In genomic region chr10:127068360-127069038, GRCm38 (mm10) we compare ENCODE assay signal across 9 mouse cellular contexts. TPM values are rescaled to one million over a fixed set of nuclear protein-coding genes. Genes with fewer than 3 reads are reported as not detected.
A peak's percentile ranks its signal among the peaks of the same experiment; 100 is the strongest.
DNase-seq lines count a peak whose midpoint lies in the region; ATAC-seq and TF ChIP-seq lines count a peak whose summit lies in the region.
"Had no signal": no experiment of that assay in that cellular context is flagged by ENCODE, and none has a peak within 500 bp of the region (broad histone marks: within the 10 kb centered on the region; RNA-seq: fewer than 3 reads in every experiment).

No protein-coding gene starts in this region.

- H3K4me2 ChIP-seq in heart, embryonic 14.5 days (ENCODE audit: low read length): peak overlapping the region; percentile 90
- peak overlapping the region; percentile 99 for H3K4me2 ChIP-seq in hindbrain, embryonic 13.5 days

- H3K9me3 ChIP-seq in heart, embryonic 14.5 days (ENCODE audit: control insufficient read depth, low read length): no peaks in the 10 kb centered on the region
- no peaks in the 10 kb centered on the region for H3K9me3 ChIP-seq in MEL (replicated peaks; ENCODE audit: insufficient read depth, low read length)
- H3K9me3 ChIP-seq in hindbrain, embryonic 13.5 days: no peaks in the 10 kb centered on the region
- H3K9me3 ChIP-seq in midbrain, embryonic 10.5 days (replicated peaks): no peaks in the 10 kb centered on the region

- H3K36me3 ChIP-seq in heart, embryonic 14.5 days (ENCODE audit: control insufficient read depth, insufficient read depth, low read length): peaks cover 44% of the 10 kb centered on the region
- H3K36me3 ChIP-seq in MEL (ENCODE audit: control insufficient read depth in 1 of 2, insufficient read depth in 2 of 2, low read length in 2 of 2): peaks cover 14 to 34% of the 10 kb centered on the region in 2 experiments
- H3K36me3 ChIP-seq in hindbrain, embryonic 13.5 days: peaks cover 40% of the 10 kb centered on the region
- H3K36me3 ChIP-seq in midbrain, embryonic 10.5 days: peaks cover 49% of the 10 kb centered on the region

- H3K4me3 ChIP-seq in heart, embryonic 14.5 days (ENCODE audit: control insufficient read depth in 1 of 2, insufficient read depth in 1 of 2, low read depth in 1 of 2, low read length in 2 of 2): peak overlapping the region in 1 of 2 experiments; percentile 61; a peak in 1 of 4 replicates
- peak overlapping the region; percentile 89 to 93 for H3K4me3 ChIP-seq in MEL (ENCODE audit: control insufficient read depth in 1 of 2, insufficient read depth in 1 of 2, low read depth in 2 of 2, low read length in 2 of 2)
- peak overlapping the region; percentile 61 for H3K4me3 ChIP-seq in hindbrain, embryonic 13.5 days
- H3K4me3 ChIP-seq in midbrain, embryonic 10.5 days: peak overlapping the region; percentile 71

- TF ChIP-seq CTCF in MEL (IDR thresholded peaks at IDR 0.05 in 2 of 3, conservative IDR thresholded peaks at IDR 0.05 in 1 of 3; ENCODE audit: control insufficient read depth in 1 of 3, insufficient read depth in 1 of 3, low read depth in 2 of 3, low read length in 3 of 3, poor library complexity in 1 of 3, severe bottlenecking in 1 of 3): no peak

- DNase-seq in heart, adult 9 months (ENCODE audit: low spot score in 2 of 2): no peak
- DNase-seq in MEL (ENCODE audit: low read depth, low spot score): peak; percentile 56
- no peak for DNase-seq in midbrain, embryonic 10.5 days (ENCODE audit: low spot score)
- DNase-seq in urinary bladder, postnatal 25 days (ENCODE audit: low spot score): no peak
- DNase-seq in thymus, postnatal 0 days (ENCODE audit: low spot score): no peak
- no peak for DNase-seq in adrenal gland, postnatal 4 days (ENCODE audit: low spot score in 2 of 2)
- DNase-seq: cerebellum, postnatal 36 days had no signal

- TF ChIP-seq POLR2A in MEL (IDR thresholded peaks at IDR 0.05; ENCODE audit: control insufficient read depth in 1 of 2, insufficient read depth in 1 of 2, low read depth in 1 of 2, low read length in 2 of 2, poor library complexity in 1 of 2): no peak

- peak overlapping the region; percentile 79 for H3K9ac ChIP-seq in heart, embryonic 14.5 days (ENCODE audit: low read length)
- peak overlapping the region; percentile 90 for H3K9ac ChIP-seq in MEL (ENCODE audit: control insufficient read depth, low read depth, low read length, poor library complexity, severe bottlenecking)
- H3K9ac ChIP-seq in hindbrain, embryonic 13.5 days: peak overlapping the region; percentile 84

- TF ChIP-seq RAD21 in MEL (IDR thresholded peaks at IDR 0.05; ENCODE audit: low read depth, low read length): no peak

- no peak overlapping the region for H3K27ac ChIP-seq in heart, embryonic 14.5 days (replicated peaks in 1 of 2; ENCODE audit: control insufficient read depth in 1 of 2, insufficient read depth in 1 of 2, low read depth in 2 of 2, low read length in 2 of 2)
- peak overlapping the region; percentile 80 for H3K27ac ChIP-seq in MEL (ENCODE audit: control insufficient read depth, low read depth, low read length)
- H3K27ac ChIP-seq in hindbrain, embryonic 13.5 days: peak overlapping the region; percentile 92
- H3K27ac ChIP-seq in midbrain, embryonic 10.5 days (replicated peaks): peak overlapping the region; percentile 92

- TF ChIP-seq EP300 in MEL (IDR thresholded peaks at IDR 0.05; ENCODE audit: low read depth in 1 of 2, low read length in 2 of 2): no peak

- peaks cover 35% of the 10 kb centered on the region for H3K79me2 ChIP-seq in MEL (ENCODE audit: control insufficient read depth, insufficient read depth, low read length, poor library complexity)

- no peak for ATAC-seq in heart, embryonic 14.5 days (ENCODE audit: insufficient number of reproducible peaks, insufficient read depth, low FRiP score, low read depth)
- no peak for ATAC-seq in hindbrain, embryonic 13.5 days (ENCODE audit: low FRiP score)

- peaks cover 14 to 24% of the 10 kb centered on the region in 2 experiments for H3K4me1 ChIP-seq in heart, embryonic 14.5 days (ENCODE audit: control insufficient read depth in 2 of 2, insufficient read depth in 2 of 2, low read length in 2 of 2)
- peaks cover 3 to 18% of the 10 kb centered on the region in 2 experiments for H3K4me1 ChIP-seq in MEL (ENCODE audit: control insufficient read depth in 1 of 2, insufficient read depth in 2 of 2, low read length in 2 of 2)
- H3K4me1 ChIP-seq in hindbrain, embryonic 13.5 days (replicated peaks): peaks cover 51% of the 10 kb centered on the region
- H3K4me1 ChIP-seq in midbrain, embryonic 10.5 days: peaks cover 52% of the 10 kb centered on the region

- no peaks in the 10 kb centered on the region for H3K27me3 ChIP-seq in heart, embryonic 14.5 days (ENCODE audit: control insufficient read depth, insufficient read depth, low read length)
- no peaks in the 10 kb centered on the region for H3K27me3 ChIP-seq in MEL (ENCODE audit: control insufficient read depth in 1 of 2, insufficient read depth in 2 of 2, low read length in 2 of 2)
- no peaks in the 10 kb centered on the region for H3K27me3 ChIP-seq in hindbrain, embryonic 13.5 days
- no peaks in the 10 kb centered on the region for H3K27me3 ChIP-seq in midbrain, embryonic 10.5 days (ENCODE audit: low read depth, poor library complexity, severe bottlenecking)

- 82% methylated on average over 9 of the region's 9 CpGs for WGBS in heart, embryonic 14.5 days
- WGBS in hindbrain, embryonic 13.5 days: 81% methylated on average over 9 of the region's 9 CpGs
- 88% methylated on average over 9 of the region's 9 CpGs for WGBS in midbrain, embryonic 10.5 days

TF ChIP-seq in MEL, 35 proteins besides CTCF, POLR2A, EP300 and RAD21 (continues in another document):
- TF ChIP-seq MYB (IDR thresholded peaks at IDR 0.05; ENCODE audit: low read depth, low read length): no peak
- no peak for TF ChIP-seq MEF2A (IDR thresholded peaks at IDR 0.05; ENCODE audit: extremely low read depth, insufficient replicate concordance, low read depth, low read length, poor library complexity, severe bottlenecking)
- no peak for TF ChIP-seq HCFC1 (IDR thresholded peaks at IDR 0.05; ENCODE audit: low read depth, low read length)
- TF ChIP-seq ZKSCAN1 (IDR thresholded peaks at IDR 0.05; ENCODE audit: low read depth, low read length): 0 out of 2 replicates have a peak, but pooled peaks have one; percentile 1

RNA-seq across cellular contexts. Expression of gene Tspan31, which starts 1.6 kb away (rescaled TPM):
- 99.1 and 101 TPM in 2 replicates for polyA plus RNA-seq in heart, embryonic 14.5 days (2014; fragmentation: Nextera tagmentation; extraction: Ambion mirVana)
- total RNA-seq in MEL (2012; rRNA removed): 49.7 and 57.2 TPM in 2 replicates
- 10 to 100 TPM in 1 of 2 experiments, not detected in 1; 63.1 TPM for polyA plus RNA-seq in MEL (2012; ENCODE audit: insufficient read depth in 1 of 2, insufficient read length in 2 of 2, low read depth in 1 of 2, low replicate concordance in 2 of 2, missing spikeins in 1 of 2)
- polyA plus RNA-seq in hindbrain, embryonic 13.5 days (2015; fragmentation: Nextera tagmentation; extraction: Ambion mirVana): 122 and 129 TPM in 2 replicates
- 197 and 208 TPM in 2 replicates for polyA plus RNA-seq in midbrain, embryonic 10.5 days (2016; fragmentation: Nextera tagmentation; extraction: Ambion mirVana)
- polyA plus RNA-seq in thymus, postnatal 0 days (2015; fragmentation: Nextera tagmentation; extraction: Ambion mirVana): 49.9 and 60.5 TPM in 2 replicates
- 10 to 100 TPM; 87.6 to 96.4 TPM for total RNA-seq in adrenal gland, postnatal 4 days (2021)

RNA-seq across cellular contexts. Expression of gene Cdk4, which starts 5.2 kb away (rescaled TPM):
- polyA plus RNA-seq in heart, embryonic 14.5 days (2014; fragmentation: Nextera tagmentation; extraction: Ambion mirVana): 929 and 946 TPM in 2 replicates
- 362 and 443 TPM in 2 replicates for total RNA-seq in MEL (2012; rRNA removed)
- polyA plus RNA-seq in MEL (2012; ENCODE audit: insufficient read depth in 1 of 2, insufficient read length in 2 of 2, low read depth in 1 of 2, low replicate concordance in 2 of 2, missing spikeins in 1 of 2): 1,000 to 10,000 TPM in 1 of 2 experiments, 100 to 1,000 TPM in 1; 843 to 1,325 TPM
- 1,183 and 1,237 TPM in 2 replicates for polyA plus RNA-seq in hindbrain, embryonic 13.5 days (2015; fragmentation: Nextera tagmentation; extraction: Ambion mirVana)
- 2,811 and 2,916 TPM in 2 replicates for polyA plus RNA-seq in midbrain, embryonic 10.5 days (2016; fragmentation: Nextera tagmentation; extraction: Ambion mirVana)
- polyA plus RNA-seq in thymus, postnatal 0 days (2015; fragmentation: Nextera tagmentation; extraction: Ambion mirVana): 889 and 1,028 TPM in 2 replicates
- 100 to 1,000 TPM; 444 to 449 TPM for total RNA-seq in adrenal gland, postnatal 4 days (2021)

RNA-seq across cellular contexts. Expression of gene Agap2, which starts 6.6 kb away (rescaled TPM):
- 0.27 TPM in 1 of 2 replicates, not detected in the other for polyA plus RNA-seq in heart, embryonic 14.5 days (2014; fragmentation: Nextera tagmentation; extraction: Ambion mirVana)
- total RNA-seq in MEL (2012; rRNA removed): 0.03 and 0.04 TPM in 2 replicates
- under 1 TPM in 1 of 2 experiments, not detected in 1; 0.46 TPM for polyA plus RNA-seq in MEL (2012; ENCODE audit: insufficient read depth in 1 of 2, insufficient read length in 2 of 2, low read depth in 1 of 2, low replicate concordance in 2 of 2, missing spikeins in 1 of 2)
- polyA plus RNA-seq in hindbrain, embryonic 13.5 days (2015; fragmentation: Nextera tagmentation; extraction: Ambion mirVana): 3.0 and 3.1 TPM in 2 replicates
- polyA plus RNA-seq in midbrain, embryonic 10.5 days (2016; fragmentation: Nextera tagmentation; extraction: Ambion mirVana): 0.10 and 0.19 TPM in 2 replicates
- polyA plus RNA-seq in thymus, postnatal 0 days (2015; fragmentation: Nextera tagmentation; extraction: Ambion mirVana): 12.3 and 13.5 TPM in 2 replicates
- 1 to 10 TPM; 3.6 to 4.1 TPM for total RNA-seq in adrenal gland, postnatal 4 days (2021)

RNA-seq across cellular contexts. Expression of gene March9, which starts 8.5 kb away (rescaled TPM):
- 0.16 and 0.39 TPM in 2 replicates for polyA plus RNA-seq in heart, embryonic 14.5 days (2014; fragmentation: Nextera tagmentation; extraction: Ambion mirVana)
- 2.1 and 2.3 TPM in 2 replicates for total RNA-seq in MEL (2012; rRNA removed)
- polyA plus RNA-seq in MEL (2012; ENCODE audit: insufficient read depth in 1 of 2, insufficient read length in 2 of 2, low read depth in 1 of 2, low replicate concordance in 2 of 2, missing spikeins in 1 of 2): 1 to 10 TPM in 1 of 2 experiments, not detected in 1; 5.2 TPM
- polyA plus RNA-seq in hindbrain, embryonic 13.5 days (2015; fragmentation: Nextera tagmentation; extraction: Ambion mirVana): 5.8 and 5.9 TPM in 2 replicates
- 1.3 and 1.7 TPM in 2 replicates for polyA plus RNA-seq in midbrain, embryonic 10.5 days (2016; fragmentation: Nextera tagmentation; extraction: Ambion mirVana)
- 0.30 and 0.52 TPM in 2 replicates for polyA plus RNA-seq in thymus, postnatal 0 days (2015; fragmentation: Nextera tagmentation; extraction: Ambion mirVana)
- total RNA-seq in adrenal gland, postnatal 4 days (2021): 10 to 100 TPM; 11.3 to 12.1 TPM

RNA-seq across cellular contexts. Expression of gene Cyp27b1, which starts 20.4 kb away (rescaled TPM):
- polyA plus RNA-seq in heart, embryonic 14.5 days (2014; fragmentation: Nextera tagmentation; extraction: Ambion mirVana): not detected in 2 replicates
- 0.23 TPM in 2 replicates for total RNA-seq in MEL (2012; rRNA removed)
- under 1 TPM in 1 of 2 experiments, not detected in 1; 0.93 TPM for polyA plus RNA-seq in MEL (2012; ENCODE audit: insufficient read depth in 1 of 2, insufficient read length in 2 of 2, low read depth in 1 of 2, low replicate concordance in 2 of 2, missing spikeins in 1 of 2)
- polyA plus RNA-seq in hindbrain, embryonic 13.5 days (2015; fragmentation: Nextera tagmentation; extraction: Ambion mirVana): 0.23 and 0.27 TPM in 2 replicates
- polyA plus RNA-seq in midbrain, embryonic 10.5 days (2016; fragmentation: Nextera tagmentation; extraction: Ambion mirVana): 0.07 and 0.22 TPM in 2 replicates
- polyA plus RNA-seq in thymus, postnatal 0 days (2015; fragmentation: Nextera tagmentation; extraction: Ambion mirVana): 0.05 and 0.09 TPM in 2 replicates
- total RNA-seq in adrenal gland, postnatal 4 days (2021): 1 to 10 TPM; 1.1 to 1.2 TPM

Comparison
In these comparisons a context has a peak if more than half of its experiments do, and no peak if none do; other contexts are left out.
1. H3K27ac ChIP-seq: peak in MEL (single experiment), hindbrain, embryonic 13.5 days (single experiment) and midbrain, embryonic 10.5 days (single experiment); none in heart, embryonic 14.5 days (0 of 2).
2. Peak in every context shown above with its lines, with median percentiles within 50 percentile points of each other: H3K9ac ChIP-seq.